Mouse (Mus musculus): ENCODE data around the gene Pcgf1.
A peak's percentile ranks its signal among the peaks of the same experiment; 100 is the strongest.

Pcgf1 gene

DNA sequence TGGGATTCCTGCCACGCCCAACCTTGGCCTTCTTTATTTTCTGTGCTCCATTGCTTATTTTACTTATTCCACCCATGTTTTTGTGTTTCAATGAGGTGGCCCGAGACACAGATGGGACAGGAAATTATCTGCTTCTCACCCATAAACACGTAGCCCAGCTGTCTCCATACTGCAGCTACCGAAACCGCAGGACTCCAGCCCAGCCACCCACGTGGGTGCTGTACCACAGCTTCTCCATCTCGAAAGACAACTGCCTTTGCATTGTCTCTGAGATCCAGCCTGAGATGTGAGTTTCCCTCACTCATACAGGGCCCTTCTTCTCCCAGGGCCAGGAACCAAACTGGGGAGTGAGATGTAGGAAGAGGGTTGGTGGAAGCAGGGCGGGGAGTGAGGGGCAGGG lies 11.7 kb upstream of the Pcgf1 start:
- no peak for DNase-seq (ENCODE audit: low spot score in 2 of 2)

DNA sequence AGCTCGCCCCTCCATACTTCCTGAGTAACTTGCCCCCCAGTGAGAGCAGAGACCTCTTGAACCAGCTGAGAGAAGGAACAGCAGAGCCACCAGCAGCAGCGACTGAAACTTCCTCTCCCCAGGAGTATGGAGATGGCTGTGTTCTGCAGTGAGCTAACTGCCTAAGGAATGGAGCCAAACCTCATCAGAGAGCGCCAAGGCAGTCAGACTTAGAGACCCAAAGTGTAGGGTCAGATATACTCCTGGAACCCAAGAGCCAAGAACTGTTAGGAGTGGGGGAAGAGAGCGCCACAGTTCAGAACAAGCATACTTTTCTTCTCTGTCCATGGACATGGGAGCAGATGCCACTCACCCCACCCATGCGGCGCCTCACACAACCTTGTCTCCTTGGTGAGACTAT lies 11.2 kb upstream of the Pcgf1 start:
- no peak for DNase-seq (ENCODE audit: low spot score in 2 of 2)

DNA sequence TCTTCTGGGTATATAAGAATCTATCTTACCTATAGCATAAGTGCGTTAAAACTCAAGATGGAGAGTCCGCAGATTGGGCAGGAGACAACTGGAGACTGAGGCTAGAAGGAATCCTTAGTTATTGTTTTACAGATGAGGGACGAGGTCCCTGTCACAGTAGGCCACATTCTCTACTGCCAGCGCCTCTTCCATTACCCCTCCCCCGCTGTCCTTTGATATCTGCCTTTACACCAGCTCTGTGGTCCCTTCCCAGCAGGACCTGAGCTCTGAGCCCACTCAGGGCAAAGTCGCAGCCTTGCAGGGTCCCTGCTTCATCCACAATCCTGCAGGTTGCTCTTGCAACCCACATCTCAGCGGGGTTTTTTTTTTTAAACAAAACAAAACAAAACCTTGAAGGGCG lies 9.4 kb upstream of the Pcgf1 start:
- DNase-seq (ENCODE audit: low spot score in 2 of 2), result no peak

DNA sequence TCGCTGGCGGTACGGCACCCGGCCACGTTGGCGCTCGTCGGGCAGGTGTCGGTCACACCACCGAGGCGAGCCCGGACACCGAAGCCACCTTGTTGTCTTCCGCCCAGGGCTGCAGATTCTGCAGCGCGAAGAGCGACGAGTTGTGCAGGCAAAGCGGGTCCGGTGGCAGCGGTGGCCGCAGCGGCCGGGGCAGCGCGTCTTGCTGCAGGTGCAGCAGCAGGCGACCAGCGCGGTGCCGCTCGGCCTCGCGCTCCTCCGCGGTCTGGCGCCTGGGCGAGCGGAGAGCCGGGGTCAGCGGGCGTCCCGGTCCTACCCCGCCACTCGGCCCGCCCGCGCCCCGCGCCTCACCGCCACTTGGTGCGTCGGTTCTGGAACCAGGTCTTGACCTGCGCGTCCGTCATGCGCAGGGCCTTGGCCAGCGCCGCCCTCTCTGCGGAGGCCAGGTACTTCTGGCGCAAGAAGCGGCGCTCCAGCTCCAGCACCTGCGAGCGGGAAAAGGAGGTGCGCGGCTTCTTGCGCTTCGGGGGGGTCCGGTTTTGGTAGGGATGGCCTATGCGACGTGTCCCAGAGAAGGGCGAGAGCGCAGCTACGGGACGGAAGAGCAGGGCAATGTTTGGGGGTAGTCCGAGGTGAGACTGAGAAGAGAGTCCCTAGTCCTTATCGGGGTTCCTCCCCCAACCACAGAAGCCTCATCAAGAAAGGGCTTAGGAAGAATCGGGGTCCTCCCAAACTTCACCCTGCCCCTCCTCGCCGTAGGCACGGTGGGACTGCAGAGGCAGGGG lies 8.8 kb upstream of the Pcgf1 start:
- no peak for DNase-seq (ENCODE audit: low spot score in 2 of 2)

DNA sequence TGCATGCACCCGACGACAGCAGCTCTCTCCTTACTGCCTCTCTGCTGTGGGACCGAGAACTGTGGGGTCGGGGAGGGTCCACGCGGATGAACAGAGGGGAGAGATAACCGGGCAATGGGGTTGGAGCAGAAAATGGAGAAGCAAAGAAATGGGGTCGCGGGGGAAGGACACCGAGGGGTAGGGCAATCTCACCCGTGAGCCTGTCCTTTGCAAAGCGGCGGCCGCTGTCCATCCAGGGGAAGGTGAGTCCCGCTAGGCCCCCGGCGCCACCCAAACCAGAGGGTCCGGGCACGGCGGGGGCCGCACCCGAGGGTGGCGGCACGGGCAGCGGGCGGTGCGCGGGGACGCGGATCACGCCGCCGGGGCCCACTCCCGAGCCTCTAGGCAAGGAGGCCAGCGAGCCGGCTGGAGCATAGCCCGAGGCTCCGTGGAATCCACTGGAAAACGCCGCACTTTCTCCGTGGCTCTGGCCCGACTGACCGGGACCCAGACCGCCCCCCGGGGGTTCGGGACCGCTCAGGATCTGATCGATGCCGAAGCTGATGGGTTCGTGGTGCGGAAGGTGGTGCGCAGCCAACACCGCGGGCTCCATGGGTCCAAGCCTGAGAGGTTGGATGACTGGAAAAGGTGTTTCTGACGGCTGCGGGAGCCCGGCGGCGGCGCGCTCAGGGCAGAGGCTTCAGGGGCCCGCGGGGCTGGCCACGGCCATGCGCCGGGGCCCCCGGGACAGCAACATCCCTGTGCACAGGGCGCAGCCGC lies 8.0 kb upstream of the Pcgf1 start:
- no peak for DNase-seq (ENCODE audit: low spot score in 2 of 2)

DNA sequence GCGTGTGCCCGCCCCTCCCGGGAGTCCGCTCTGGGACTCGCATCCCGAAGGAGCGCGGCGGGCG lies 7.6 kb upstream of the Pcgf1 start, which contains the start of gene Tlx2:
Gene Tlx2 (minus strand): TSS at position 47 of the 64 bp plus-strand sequence.
- no peak for DNase-seq (ENCODE audit: low spot score in 2 of 2)

DNA sequence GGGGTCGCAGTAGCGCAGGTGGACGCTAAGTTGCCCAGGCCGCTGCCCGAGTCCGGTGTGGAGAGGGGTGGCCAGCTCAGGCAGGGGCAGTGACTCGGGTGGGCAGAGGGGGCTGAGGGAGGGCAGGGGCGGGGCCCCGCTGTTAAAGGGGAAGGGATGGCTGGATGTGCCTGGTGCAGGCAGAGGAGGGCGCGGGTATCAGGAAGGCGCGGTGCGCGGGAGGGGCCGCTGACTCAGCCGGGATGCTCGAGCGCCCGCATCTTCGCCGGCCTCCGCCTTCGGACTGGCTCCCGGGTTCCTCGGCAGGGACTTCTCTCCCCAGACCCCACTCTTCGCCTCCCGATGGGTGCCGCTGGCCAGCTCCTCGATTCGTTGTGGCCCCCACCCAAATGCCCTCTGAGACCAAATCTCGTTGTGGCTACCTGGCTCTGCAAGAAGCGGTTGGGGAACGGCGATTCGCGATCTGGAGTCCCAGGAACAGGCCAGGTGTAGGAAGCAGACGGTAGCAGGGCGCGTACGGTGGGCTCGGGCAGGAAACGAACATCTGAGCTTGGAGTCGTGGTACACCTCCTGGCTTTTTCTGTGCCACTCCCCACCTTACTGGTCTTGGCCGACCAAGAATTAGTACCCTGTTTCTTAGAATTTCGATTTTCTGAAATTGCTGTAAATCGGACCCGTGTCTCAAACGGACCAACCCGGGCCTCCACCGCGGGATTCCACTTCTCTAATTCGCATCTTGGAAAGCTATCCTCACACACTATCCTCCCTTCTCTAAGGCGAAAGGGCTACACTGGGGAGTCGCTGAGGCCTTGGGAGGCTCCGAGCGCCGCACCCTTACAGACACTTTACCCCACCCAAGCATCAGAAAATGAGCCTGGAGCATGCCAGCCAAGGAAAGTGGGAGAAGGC lies 7.1 kb upstream of the Pcgf1 start:
- DNase-seq (ENCODE audit: low spot score in 2 of 2), result no peak

DNA sequence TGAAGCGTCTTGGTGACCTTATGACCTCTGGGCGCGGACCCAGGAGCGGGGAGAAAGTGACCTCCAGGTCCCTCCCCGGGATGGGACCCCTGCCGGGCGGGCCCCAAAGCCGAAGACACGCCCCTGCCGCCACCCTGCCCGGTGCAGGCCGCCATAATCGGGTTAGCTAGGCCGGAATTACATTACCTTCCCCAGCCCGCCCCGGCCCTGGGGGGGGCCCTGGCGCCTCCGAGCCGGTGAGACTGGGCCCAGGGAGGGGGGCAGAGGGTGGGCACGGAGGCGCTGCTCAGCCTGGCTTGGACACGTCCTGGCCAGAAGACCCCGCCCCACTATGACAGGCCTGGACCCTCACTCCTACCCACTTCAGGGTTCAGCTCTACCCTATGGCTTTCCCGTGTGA lies 6.4 kb upstream of the Pcgf1 start:
- DNase-seq (ENCODE audit: low spot score in 2 of 2), result no peak

DNA sequence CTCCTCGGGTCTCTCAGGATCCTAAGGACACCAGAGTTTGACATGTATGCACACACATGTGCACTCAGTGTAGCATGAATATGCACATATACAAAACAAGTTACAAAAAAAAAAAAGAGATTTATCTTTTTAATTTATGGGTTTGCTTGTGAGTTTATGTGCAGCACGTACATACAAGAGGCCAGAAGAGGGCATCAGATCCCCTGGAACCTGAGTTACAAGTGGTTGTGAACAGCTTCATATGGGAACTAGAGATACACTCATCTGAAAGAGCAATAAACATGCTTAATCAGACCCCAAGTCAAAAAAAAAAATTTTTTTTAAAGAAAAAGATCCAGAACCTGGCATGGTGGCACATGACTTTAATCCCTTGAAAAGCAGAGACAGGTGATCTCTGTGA lies 2.7 kb upstream of the Pcgf1 start:
- no peak for DNase-seq (ENCODE audit: low spot score in 2 of 2)

DNA sequence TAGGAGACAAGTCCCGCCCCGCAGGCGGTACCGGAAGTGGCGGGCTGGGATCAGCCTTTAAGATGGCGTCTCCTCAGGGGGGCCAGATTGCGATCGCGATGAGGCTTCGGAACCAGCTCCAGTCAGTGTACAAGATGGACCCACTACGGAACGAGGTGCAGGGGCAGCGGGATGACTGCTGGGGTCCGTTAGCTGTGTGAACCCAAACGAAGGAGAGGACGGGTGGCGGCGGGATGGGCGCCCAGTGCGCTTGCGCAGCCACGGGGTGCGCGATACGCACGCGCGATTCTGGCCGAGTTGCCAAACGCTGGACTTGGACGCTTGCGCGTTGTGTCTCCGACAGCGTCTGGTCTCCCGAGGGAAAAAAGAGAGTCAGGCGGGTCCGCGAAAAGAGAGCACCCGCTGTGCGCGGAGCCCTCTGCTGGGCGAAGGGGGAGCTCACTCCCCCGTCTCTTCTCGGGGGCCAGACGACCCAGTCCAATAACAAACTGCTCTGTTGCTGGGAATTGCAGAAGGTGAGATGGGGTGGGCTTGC lies 722 bp downstream of the Pcgf1 start:
- DNase-seq (ENCODE audit: low spot score in 2 of 2), result peak; percentile 99

DNA sequence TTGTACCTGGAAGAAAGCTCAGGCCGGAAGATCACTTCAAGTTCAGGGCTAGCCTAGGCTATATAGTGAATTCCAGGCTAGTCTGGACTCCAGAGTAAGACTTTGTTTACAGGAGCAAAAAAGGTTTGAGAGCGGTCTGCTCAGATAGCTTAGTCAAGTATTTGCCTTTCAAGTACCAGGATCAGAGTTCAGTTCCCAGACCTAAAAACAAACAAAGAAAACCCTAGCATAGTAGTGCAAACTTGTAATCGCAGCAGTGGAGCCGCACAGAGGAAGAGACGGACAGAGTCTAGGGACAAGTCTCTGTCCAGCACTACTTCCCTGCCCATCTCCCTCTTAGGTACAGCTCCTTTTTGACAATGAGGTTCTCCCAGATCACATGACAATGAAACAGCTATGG lies 2.5 kb downstream of the Pcgf1 start:
- no peak for DNase-seq (ENCODE audit: low spot score in 2 of 2)

DNA sequence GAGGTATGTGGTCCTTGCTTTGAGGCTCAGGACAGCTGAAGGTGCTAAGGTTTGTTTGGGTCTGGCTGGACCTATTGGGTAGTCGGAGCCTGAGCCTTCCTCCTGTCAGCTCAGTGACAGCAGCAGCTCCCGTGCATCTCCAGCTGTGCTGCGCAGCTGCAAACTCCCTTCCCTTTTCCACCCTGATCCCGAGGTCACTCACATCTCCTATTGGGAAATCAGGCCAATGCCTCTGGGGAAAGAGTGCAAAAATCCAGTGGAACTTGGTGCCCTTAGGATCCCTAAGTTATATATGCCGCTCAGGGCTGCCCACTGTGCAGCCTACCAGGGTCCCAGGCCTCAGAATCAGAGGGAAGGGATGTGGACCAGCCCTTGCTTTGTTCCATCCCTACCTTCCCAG lies 5.8 kb downstream of the Pcgf1 start:
- no peak for DNase-seq (ENCODE audit: low spot score in 2 of 2)

DNA sequence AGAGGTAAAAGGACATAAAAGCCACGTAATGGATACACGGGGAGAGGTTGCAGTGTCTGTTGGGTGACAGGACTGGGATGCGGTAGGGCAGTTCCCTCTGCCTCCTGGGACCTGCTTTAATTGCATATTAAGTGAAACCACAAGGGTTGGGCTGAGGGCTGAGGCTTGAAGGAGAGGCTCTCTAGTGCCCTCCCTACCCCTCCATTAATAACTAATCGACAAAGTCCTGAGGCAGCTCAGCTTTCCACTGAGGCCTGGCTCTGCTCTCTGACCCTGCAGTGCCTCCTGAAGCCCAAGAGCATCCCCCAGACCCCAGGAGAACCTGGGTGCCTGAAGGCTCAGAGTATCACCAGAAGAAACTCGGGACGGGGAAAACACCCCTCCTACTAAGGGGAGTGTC lies 6.8 kb downstream of the Pcgf1 start:
- DNase-seq (ENCODE audit: low spot score in 2 of 2), result no peak

DNA sequence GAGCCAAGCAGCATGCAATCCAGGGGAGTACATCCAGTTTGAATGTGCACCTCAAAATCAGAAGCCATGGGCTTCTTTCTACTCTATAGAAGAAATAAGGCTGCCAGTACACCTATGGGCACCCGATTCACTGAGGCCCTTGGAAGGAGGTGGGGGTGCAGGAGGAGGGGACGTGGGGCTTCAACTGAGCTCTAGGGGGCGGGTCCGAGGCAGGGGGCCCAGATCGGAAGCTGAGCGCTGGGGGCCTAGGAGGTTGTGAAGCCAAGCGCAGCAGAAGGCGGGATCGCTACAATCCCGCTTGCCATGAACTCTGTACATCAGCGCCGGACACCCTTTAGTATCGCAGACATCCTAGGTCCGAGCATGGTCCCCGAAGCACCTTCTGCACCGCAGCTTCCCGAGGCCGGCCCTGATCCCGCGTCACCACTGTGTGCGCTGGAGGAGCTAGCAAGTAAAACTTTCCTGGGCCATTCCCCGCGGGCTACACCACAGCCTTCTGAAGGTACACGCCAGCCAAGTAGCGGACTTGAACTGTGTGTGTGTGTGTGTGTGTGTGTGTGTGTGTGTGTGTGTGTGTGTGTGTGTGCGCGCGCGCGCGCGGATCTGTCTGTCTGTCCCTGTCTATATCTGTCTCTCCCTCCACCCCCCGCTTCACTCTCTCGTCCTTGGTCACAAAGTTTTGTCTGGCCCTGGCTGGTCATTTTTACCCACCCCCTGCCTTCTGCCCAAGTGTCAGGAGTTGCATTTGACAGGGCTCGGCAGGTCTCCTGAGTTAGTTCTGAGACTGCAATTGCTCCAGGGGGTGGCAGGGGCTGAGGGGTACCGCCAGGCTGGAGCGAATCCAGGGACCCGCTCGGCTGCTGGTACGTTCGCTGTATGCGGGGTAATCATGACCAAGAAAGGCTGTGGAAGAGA lies 8.7 kb downstream of the Pcgf1 start, which contains the start of gene Lbx2:
Gene Lbx2 (plus strand): TSS at position 247 of the 915 bp plus-strand sequence.
- DNase-seq (ENCODE audit: low spot score in 2 of 2), result no peak

DNA sequence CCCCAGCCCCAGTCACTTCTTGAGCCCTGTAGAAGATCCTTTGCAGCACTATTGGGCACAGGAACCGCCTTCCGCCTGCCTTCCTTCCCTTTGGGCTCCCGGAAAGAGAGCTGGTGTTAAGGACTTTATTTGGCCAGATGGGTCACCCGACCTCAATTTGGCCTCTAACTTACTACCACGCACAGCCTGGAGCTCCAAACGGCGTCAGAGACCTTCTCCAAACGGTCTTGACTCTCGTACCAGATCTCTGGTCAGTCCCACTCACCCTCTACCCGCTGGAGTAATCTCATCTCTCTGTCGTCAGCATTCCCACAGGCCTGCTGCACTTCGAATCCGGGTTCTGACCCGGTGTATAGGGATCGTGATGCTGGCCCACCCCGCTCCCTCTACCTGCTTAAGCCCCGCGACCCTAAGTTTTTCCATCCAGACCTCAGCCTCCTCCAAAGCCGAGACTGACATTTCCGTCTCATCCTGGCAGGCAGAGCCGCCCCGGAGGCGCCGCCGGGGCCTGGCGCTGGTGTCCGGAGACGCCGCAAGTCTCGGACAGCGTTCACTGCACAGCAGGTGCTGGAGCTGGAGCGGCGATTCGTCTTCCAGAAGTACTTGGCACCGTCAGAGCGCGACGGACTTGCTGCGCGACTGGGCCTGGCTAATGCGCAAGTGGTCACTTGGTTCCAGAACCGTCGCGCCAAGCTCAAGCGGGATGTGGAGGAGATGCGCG lies 9.7 kb downstream of the Pcgf1 start:
- DNase-seq (ENCODE audit: low spot score in 2 of 2), result peak in 1 of 2 experiments; percentile 46

DNA sequence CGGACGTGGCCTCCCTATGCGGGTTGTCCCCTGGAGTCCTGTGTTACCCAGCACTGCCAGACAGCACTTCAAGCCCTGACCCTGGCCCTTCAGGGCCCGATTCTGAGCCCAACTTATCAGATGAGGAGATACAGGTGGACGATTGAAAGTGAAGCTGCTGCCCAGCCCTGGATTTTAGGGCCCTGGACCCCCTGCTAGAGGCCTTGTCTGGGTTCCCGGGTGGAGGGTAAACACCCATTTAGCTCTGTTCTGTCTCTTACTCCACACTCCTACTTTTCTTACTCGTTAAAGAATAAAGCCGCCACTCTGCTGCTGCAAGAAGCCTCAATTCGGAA lies 10.2 kb downstream of the Pcgf1 start:
- no peak for DNase-seq (ENCODE audit: low spot score in 2 of 2)

DNA sequence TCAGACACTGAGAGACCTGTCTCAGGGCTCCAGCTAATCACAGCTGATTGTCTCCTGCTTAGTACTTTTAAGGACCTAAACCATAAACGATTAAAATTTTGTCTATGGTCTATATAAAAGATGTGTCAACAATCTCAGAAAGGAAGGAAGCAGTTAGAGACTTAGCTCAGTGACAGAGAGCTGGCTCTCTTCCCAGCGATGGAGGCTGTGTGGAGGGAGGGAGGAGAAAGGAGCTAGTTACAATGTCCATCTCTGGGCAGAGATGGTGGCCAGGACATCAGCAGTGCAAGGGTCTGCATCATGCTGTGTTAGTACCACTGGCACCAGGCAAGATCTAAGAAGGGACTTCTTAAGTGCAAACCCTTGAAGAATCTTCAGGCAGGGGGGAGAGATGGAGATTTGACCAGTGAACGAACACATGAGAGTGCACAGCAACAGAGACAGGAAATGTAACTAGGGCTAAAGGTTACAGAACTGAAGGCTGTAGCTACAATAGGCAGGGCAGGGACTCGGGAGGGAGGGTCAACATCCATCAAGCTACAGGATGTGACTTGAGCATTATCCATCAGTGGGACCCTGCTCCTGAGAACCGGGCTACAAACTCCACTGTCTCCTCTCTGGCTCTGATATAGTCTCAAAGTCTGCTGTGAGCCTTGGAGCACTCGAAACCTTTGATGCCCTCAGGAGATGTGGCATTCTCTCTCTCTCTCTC lies 14.9 kb downstream of the Pcgf1 start:
- no peak for DNase-seq (ENCODE audit: low spot score in 2 of 2)

DNA sequence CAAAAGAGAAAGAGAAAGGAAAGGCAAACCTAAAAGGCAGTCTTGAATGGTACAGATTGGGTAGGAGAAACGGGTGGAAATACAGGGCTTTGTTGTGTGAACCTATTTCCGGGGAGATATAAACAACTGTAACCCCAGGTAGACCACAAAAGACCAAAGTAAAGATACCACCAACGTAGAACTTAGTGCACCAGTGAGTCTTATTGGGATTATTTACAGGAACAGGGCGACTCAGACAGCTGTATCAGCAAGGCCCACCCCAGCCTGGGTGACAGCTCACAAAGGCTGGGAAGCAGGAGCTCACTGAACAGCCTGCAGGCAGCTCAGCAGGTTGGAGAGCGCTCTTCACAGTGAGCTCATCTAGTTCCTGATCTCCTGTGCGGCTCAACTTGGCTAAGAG lies 18.3 kb downstream of the Pcgf1 start:
- no peak for DNase-seq (ENCODE audit: low spot score in 2 of 2)

DNA sequence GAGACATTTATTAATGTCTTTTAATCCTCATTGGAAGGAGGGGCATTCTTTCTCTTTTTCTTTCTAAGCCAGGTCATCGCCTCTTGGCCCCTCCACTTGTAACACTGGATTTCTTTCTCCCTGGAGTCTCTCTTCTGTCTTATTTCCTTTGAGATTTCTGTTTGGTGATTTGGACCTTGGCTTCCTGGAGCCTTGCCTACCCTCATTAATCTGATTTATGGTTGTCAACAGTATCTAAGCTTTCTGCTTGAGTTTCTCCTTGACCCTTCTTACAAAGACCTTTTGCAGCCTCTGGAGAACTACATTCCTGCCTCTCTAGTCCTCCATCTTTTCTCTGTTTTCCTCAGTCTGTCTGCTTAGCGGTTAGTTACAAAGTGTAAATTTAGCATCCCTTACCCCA lies 20.7 kb downstream of the Pcgf1 start:
- DNase-seq (ENCODE audit: low spot score in 2 of 2), result no peak

DNA sequence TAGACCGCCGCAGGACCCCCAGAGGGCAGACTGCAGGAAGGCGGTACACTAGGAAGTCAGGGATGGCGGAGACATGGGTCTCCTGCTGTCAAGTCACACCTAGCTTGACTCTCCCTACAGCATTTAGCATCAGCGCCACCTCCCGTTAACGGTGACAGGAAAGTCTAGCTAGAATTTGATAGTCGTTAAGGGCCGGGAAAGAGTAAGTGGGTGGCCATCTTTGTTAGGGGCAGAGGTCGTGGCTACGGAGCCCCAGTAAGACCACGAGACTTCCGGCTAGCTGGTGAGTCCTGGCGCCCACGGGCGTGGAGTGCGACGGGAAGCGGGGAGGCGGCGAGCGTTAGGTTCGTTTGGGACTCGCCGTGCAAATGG lies 23.6 kb downstream of the Pcgf1 start, which contains the start of the genes Ccdc142 and Gm42688:
Gene Ccdc142 (plus strand): TSS at position 286 of the 372 bp plus-strand sequence.
Gene Gm42688 (plus strand): TSS at position 302 of the 372 bp plus-strand sequence.
- DNase-seq (ENCODE audit: low spot score in 2 of 2), result peak; percentile 92 to 93

Measured in heart, adult 9 months (tissue).